Mouse (Mus musculus) brain, embryonic 14.5 days (tissue): ENCODE measurements around the gene 1700013G24Rik. TPM values are rescaled to one million over a fixed set of nuclear protein-coding genes. Genes with fewer than 3 reads are reported as not detected.
A peak's percentile ranks its signal among the peaks of the same experiment; 100 is the strongest.

Source experiments
- DNase-seq: peaks from one replicate; pipeline ENCODE4 v3.0.0-alpha.2; 2011; ENCODE audit warnings: low read depth
- CTCF ChIP-seq: fragments of 200-500 bp; IDR thresholded peaks from 2 replicates; pipeline ENCODE4 v1.5.1; 2012; ENCODE audit warnings: inconsistent platforms, mild to moderate bottlenecking, moderate library complexity, borderline replicate concordance; ENCODE audit not compliant: insufficient read depth, insufficient read length; ENCODE audit errors: extremely low read depth
- POLR2A ChIP-seq: fragments of 200-500 bp; IDR thresholded peaks from 2 replicates; pipeline ENCODE4 v1.6.1; 2012; ENCODE audit warnings: mild to moderate bottlenecking, inconsistent platforms, borderline replicate concordance; ENCODE audit not compliant: poor library complexity, insufficient read depth, insufficient read length, severe bottlenecking; ENCODE audit errors: extremely low read depth
- polyA plus RNA-seq: library from polyadenylated mRNA; depleted of rRNA; stranded (reverse); fragments of >200 nt; gene quantifications from 2 replicates; pipeline ENCODE4 v1.2.3, GENCODE M21; 2012

The 1700013G24Rik gene
- polyA plus RNA-seq, 1 experiment = not detected

DNA sequence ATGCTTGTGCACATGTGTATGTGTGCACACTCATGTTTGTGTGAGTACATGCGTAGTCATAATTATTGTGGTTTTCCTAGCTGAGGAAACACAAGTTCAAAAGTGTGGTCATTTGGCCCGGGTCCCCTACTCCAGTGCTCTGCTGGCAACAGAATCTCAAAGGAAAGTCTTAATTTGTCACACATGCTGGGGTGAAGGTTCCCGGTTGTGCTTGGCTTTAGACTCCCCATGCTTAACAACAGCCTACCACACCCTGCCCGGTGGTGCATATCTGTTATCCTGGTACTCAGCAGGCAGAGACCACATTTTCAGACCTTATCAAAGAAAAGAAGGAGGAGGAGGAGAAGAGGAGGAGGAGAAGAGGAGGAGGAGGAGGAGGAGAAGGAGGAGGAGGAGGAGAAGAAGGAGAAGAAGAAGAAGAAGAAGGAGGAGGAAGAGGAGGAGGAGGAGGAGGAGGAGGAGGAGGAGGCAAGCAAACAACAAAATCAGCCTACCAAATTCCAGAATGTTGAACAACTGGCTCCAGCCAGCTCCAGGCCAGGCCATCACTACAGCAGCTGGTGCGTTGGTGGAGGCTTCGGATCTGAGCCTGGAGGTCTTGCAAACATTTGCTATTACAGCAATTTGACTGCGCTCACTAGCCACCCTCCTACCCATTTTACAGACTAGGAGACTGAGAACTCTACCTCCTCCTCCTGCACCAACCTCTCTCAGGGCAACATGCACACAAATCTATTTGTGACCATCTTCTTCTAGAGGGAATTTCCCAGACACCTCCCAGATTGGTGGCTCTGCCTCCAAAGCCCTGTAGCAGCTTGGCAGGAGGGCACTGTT lies 5.5 kb upstream of the 1700013G24Rik start:
- no peak for TF ChIP-seq POLR2A
- TF ChIP-seq CTCF = no peak
- no peak for DNase-seq

GRCm38 (mm10) chr4:137448197-137448596 lies 4.9 kb upstream of the 1700013G24Rik start:
- DNase-seq = peak; percentile 68
- TF ChIP-seq CTCF = no peak
- TF ChIP-seq POLR2A = no peak

DNA sequence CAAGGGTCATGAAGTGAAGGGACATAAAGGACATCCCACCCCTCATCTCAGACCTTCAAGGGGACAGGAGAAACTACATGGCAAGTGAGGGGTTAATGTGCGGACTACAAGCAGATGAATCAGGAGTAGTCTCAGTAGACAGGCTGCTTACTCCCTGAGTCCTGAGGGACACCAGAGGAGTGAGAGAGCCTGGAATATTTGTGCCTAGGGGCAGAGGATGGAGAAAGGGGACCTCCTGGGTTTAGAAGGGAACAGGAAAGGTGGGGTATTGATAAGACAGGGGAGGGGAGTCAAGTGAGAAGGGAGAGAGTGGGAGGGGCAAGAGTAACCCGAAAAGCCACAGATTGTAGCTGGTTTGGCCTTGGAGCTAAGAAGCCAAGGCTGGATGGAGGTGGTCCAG lies 4.4 kb upstream of the 1700013G24Rik start:
- TF ChIP-seq CTCF = no peak
- no peak for TF ChIP-seq POLR2A
- no peak for DNase-seq

- TF ChIP-seq CTCF = no peak
- TF ChIP-seq POLR2A = no peak
- DNase-seq = no peak
Measured at GRCm38 (mm10) chr4:137449132-137449531, 4.0 kb upstream of the 1700013G24Rik start.

DNA sequence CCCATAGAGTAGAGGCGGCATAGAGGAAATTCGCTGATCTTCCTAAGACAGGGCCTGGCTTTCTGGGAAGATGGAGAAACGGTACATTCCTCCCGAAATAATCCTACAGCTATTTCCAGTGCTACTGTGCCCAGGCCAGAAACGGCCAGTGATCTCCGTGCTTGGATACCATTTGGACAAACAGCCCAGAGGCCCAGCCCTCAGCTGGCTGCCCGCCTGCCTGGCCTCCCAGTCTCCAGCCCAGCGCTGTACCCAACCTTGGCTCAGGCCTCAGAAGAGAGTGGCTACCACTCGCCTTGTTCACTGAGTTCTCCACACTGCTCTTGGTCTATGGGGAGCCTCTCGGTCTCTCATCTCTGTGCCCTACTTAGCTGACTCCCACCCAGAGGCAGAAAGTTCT lies 3.4 kb upstream of the 1700013G24Rik start:
- no peak for DNase-seq
- TF ChIP-seq POLR2A (no peak), CTCF (no peak)

- no peak for DNase-seq
- TF ChIP-seq CTCF (no peak), POLR2A (no peak)
Measured at GRCm38 (mm10) chr4:137452190-137452589, 894 bp upstream of the 1700013G24Rik start.

DNA sequence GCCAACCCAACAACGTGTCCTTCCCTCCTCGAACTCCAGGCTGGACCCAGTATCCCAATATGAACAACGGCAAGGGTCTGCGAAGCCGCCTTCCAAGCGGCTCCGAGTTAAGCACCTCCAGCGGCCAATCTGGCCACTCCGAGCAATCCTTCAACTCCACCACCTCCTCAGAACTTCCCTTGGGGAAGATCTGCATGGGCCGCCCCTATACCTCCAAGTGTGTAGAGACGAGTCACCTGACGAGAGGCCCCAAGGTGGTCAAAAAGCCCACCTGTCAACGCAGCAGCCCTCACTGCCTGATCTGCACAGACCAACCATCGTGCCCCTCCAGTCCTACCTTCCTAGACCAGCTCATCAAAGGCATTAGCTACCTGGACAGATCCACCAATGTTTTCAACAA lies 1.5 kb downstream of the 1700013G24Rik start:
- DNase-seq = no peak
- TF ChIP-seq CTCF = no peak
- no peak for TF ChIP-seq POLR2A

DNA sequence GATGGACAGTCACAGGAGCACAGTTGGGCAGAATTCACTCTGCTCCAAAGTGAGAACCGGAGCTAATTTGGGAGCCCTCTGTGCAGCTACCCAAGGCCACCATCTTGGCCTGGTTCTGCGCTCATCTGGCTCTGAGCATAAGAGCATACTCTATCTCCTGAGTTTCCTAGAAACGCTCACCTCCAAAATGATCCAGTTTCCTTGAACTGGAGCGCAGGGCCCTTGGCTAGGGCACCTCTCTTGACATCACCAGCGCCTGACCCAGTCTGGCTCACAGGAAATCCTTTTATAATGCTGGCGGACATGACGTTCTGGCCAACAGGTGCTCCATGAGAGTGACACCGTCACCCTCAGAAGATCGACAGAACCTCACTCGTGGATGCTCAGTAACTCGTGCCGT lies 3.5 kb downstream of the 1700013G24Rik start:
- TF ChIP-seq POLR2A (no peak), CTCF (no peak)
- no peak for DNase-seq

- TF ChIP-seq POLR2A (no peak), CTCF (no peak)
Measured at GRCm38 (mm10) chr4:137457292-137457691, 4.2 kb downstream of the 1700013G24Rik start.

DNA sequence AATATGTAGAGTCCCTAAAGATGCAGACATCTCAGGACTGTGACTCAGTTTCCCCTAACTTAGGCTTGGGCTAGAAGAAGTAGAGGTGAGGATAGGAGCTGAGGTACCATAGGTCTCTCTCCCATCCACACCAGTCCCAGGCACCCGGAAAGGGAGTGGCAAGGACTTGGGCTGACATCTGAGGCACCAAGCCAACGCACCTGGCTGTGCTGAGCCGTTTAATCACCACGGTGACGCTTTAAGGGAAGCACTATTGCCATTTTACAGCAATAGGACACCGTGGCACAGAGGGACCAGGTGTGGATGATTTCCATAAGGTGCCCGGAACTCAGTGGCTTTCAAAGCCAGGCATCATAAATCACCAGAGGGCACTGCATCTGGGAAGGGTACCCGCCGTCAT lies 5.2 kb downstream of the 1700013G24Rik start:
- no peak for DNase-seq
- no peak for TF ChIP-seq POLR2A
- no peak for TF ChIP-seq CTCF

More at GRCm38 (mm10) chr4:137457292-137457691, 4.2 kb downstream of the 1700013G24Rik start:
- no peak for DNase-seq

GRCm38 (mm10) chr4:137458861-137459260 lies 5.8 kb downstream of the 1700013G24Rik start:
- TF ChIP-seq POLR2A (no peak), CTCF (no peak)
- no peak for DNase-seq

- TF ChIP-seq POLR2A = no peak
- no peak for DNase-seq
Measured at GRCm38 (mm10) chr4:137460676-137461075, 7.6 kb downstream of the 1700013G24Rik start.
